Mouse (Mus musculus) left cerebral cortex, adult 18-20 months (tissue): ENCODE data around the gene Slc15a3. TPM values are rescaled to one million over a fixed set of nuclear protein-coding genes. Genes with fewer than 3 reads are reported as not detected.
A peak's percentile ranks its signal among the peaks of the same experiment; 100 is the strongest.

ENCODE experiments used
- DNase-seq, 2 experiments: peaks; one replicate each; pipeline ENCODE4 v3.0.0; 2021 to 2022; ENCODE audit warnings: low spot score in 2 of 2, mixed read lengths in 1 of 2
- long read RNA-seq, 2 experiments: library from polyadenylated mRNA; stranded (forward); transcript quantifications; one replicate each; pipeline ENCODE4 v2.0.0; 2021
- total RNA-seq, 2 experiments: library from RNA; stranded (reverse); gene quantifications; 2 replicates each; pipeline ENCODE4 v1.2.3; 2021

The Slc15a3 gene
- 1 to 10 TPM; 1.2 to 1.4 TPM for total RNA-seq
- long read RNA-seq, experiment 1 = 0 reads
- long read RNA-seq, experiment 2 = 0 reads

GRCm38 (mm10) chr19:10839010-10839892 is at the start of gene Slc15a3:
TSS of gene Slc15a3 (plus strand) at chr19:10839727.
- no peak for DNase-seq

- no peak for DNase-seq
Measured at GRCm38 (mm10) chr19:10790323-10790722, 49.2 kb upstream of the Slc15a3 start.

- DNase-seq = no peak
Measured at GRCm38 (mm10) chr19:10793044-10793443, 46.5 kb upstream of the Slc15a3 start.

- DNase-seq = no peak
Measured at GRCm38 (mm10) chr19:10794916-10795315, 44.6 kb upstream of the Slc15a3 start.

- DNase-seq = no peak
Measured at GRCm38 (mm10) chr19:10798576-10798975, 41.0 kb upstream of the Slc15a3 start.

- DNase-seq = peak in 1 of 2 experiments; percentile 25
Measured at GRCm38 (mm10) chr19:10799155-10799554, 40.4 kb upstream of the Slc15a3 start.

GRCm38 (mm10) chr19:10801070-10801469 is 38.5 kb upstream of the Slc15a3 start:
- peak; percentile 46 to 63 for DNase-seq

- no peak for DNase-seq
Measured at GRCm38 (mm10) chr19:10801906-10802305, 37.6 kb upstream of the Slc15a3 start.

GRCm38 (mm10) chr19:10803751-10804150 is 35.8 kb upstream of the Slc15a3 start:
- no peak for DNase-seq

GRCm38 (mm10) chr19:10804850-10805660 is 34.5 kb upstream of the Slc15a3 start:
- no peak for DNase-seq

GRCm38 (mm10) chr19:10805661-10806285 is 33.8 kb upstream of the Slc15a3 start:
- no peak for DNase-seq

GRCm38 (mm10) chr19:10808524-10809233 is 30.8 kb upstream of the Slc15a3 start:
- DNase-seq = no peak

- DNase-seq = peak; percentile 61 to 70
Measured at GRCm38 (mm10) chr19:10809428-10810175, 29.9 kb upstream of the Slc15a3 start.

- DNase-seq = no peak
Measured at GRCm38 (mm10) chr19:10810176-10810492, 29.4 kb upstream of the Slc15a3 start.

GRCm38 (mm10) chr19:10811471-10811870 is 28.1 kb upstream of the Slc15a3 start:
- no peak for DNase-seq

GRCm38 (mm10) chr19:10813039-10813438 is 26.5 kb upstream of the Slc15a3 start:
- DNase-seq = no peak

- no peak for DNase-seq
Measured at GRCm38 (mm10) chr19:10813905-10814304, 25.6 kb upstream of the Slc15a3 start.

- DNase-seq = no peak
Measured at GRCm38 (mm10) chr19:10815871-10816270, 23.7 kb upstream of the Slc15a3 start.

GRCm38 (mm10) chr19:10816462-10816861 is 23.1 kb upstream of the Slc15a3 start:
- DNase-seq = no peak
